Mouse (Mus musculus) brain, adult 2 months (tissue): ENCODE data around the gene Disp1.

Source experiments
- DNase-seq: peaks from one replicate; pipeline ENCODE4 v3.0.0; 2011; ENCODE audit warnings: low read depth, low spot score

Disp1 gene

DNA sequence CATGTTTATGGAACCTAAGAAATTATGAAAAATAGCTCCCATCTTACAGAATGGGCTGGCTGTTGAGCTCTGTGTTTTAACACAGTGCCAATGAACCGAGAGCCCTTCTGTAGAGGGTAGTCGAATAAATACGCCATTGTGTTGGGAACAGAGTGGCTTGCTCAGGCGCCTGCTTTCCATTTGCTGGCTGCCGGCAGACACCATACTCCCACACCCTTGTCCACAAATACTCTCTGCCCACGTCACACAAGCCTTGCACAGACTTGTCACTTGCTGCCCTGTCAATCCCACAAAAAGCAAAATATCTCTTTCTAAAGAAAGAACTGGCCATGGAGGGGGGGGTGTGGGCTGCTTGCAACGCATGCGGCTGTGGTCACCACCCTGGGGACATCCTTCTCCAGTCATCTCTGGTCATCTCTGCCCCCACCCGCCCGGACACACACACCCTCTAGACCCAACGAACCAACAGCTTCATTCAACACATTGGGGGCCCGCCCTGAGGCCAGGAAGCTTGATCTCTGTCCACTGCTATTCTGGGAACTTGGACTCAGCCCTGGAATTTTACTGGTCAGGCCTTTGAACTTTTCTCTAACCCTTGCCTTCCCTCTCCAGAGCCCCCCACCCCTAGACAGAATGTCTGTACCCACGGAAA lies 178.0 kb downstream of the Disp1 start:
- peak; percentile 85 for DNase-seq

DNA sequence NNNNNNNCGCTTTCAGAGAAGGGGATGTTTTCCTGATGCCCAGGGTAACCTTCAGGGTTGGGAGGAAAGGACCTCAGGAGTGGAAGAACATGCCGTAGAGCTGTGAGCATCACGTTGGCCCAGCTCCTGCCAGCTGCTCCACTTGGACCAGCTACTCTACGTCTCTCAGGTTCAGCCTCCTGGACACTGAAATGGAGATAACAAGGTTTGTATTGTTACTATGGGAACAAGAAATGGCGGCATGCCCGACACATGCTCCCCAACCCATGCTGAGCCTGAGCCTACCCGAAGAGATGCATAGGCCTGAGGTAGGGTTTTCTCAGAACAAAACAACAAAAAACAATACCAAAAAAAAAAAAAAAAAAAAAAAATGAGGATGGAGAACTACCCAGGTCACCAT lies 179.6 kb downstream of the Disp1 start:
- DNase-seq, result no peak

DNA sequence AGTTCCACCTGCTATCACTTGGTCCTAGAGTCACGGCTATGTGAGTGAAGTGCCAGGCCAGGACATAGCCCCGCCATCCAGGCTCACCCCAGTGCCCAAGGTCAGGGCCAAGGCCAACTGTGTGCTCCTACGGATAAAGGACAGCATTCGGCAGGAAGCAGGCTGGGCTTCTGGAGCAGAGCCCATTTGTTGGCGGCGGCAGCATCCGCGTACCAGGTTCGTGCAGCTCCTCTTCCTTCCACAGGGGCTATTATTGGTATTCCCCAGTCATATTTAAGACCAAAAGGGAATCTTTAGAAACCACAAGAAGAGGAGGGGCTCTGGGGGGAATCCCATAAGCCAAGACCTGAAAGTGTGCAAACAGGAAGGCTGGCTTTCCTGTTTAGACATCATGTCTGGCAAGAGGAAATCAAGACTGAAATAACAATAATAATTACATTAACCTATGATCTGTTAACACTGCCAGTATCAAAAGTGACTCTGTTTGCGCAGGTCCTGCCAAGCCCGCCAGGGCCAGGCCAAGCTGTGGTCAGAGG lies 180.4 kb downstream of the Disp1 start:
- DNase-seq, result no peak

DNA sequence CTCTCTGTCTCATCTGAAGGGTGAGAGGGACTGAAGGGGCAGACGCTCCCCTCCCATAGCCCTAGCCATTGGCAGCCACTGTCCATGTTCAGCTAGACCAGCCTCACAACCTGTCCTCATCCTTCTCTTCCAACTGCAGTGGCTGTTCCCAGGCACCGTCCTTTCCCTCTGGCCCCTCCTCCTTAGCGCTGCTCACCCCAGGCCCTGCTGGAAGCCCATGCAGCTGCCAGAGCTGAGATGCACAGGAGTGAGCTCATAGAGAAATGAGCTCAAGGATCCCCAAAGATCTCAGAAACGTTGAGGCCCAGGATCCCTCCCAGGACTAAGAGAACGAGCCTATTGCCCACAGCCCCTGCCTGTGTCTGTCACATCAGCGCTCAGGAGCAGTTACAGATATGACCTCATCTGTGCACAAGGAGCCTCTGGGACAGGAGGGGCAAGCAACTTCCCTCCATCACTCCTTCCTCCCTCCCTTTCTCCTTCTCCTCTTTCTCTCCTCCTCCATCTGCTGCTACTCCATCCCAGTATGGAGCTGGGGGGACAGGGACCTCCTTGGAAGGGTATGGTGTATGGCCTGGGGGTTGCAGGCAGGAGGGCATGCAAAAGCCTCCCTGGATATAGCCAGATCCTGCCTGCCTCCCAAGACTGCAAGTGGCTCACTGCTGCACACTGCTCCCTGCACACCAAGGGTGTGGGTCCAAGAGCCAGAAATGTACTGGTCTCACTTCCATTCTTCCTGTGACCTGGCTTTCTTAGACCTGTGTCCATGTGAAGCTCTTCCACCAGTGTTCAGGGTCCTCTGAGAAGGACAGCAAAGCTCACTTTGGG lies 181.2 kb downstream of the Disp1 start:
- no peak for DNase-seq

DNA sequence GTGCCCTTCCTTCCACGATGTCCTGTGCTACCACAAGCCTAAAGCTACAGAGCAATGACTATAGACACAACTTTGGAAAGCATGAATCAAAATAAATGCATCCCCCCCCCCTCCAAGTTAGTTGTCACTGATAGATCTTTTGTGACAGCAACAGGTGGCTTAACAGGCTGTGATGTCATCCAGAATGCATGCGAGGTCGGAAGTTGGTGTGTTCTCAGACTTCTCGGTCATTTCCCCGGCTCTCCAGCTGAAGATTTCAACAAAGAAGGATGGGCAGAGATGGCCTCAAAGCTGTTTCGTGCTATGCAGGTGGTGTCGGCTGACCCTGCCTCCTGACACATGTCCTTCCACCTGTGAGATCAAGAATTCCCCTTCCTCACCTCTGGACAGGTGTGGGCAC lies 181.9 kb downstream of the Disp1 start:
- DNase-seq, result no peak
